Mouse (Mus musculus) forebrain, embryonic 16.5 days (tissue): ENCODE measurements around the gene Pole4. TPM values are rescaled to one million over a fixed set of nuclear protein-coding genes. Genes with fewer than 3 reads are reported as not detected.
"Not testable (repeated sequence)": the region's sequence is repeated elsewhere in the genome, so short reads cannot be mapped to it uniquely, and the experiment has no call there.

Experiments
- ATAC-seq: fragments of 200-750 bp; cut with Nextera tagmentation; 2 replicates; pipeline ENCODE4 v1.8.0; 2017; ENCODE audit warnings: mild to moderate bottlenecking, moderate library complexity
- H3K27ac ChIP-seq: fragments of 300-500 bp; sonication (generic); 2 replicates; pipeline ENCODE4 v1.5.1; 2014; ENCODE audit warnings: low read length, control low read depth
- H3K27me3 ChIP-seq: fragments of 300-500 bp; sonication (generic); replicated peaks from 2 replicates; pipeline ENCODE4 v1.6.1; 2014; ENCODE audit warnings: low read length; ENCODE audit not compliant: control insufficient read depth, insufficient read depth
- H3K36me3 ChIP-seq: fragments of 300-500 bp; sonication (generic); 2 replicates; pipeline ENCODE4 v1.6.1; 2014; ENCODE audit not compliant: control insufficient read depth, insufficient read depth
- H3K4me1 ChIP-seq: fragments of 300-500 bp; sonication (generic); replicated peaks from 2 replicates; pipeline ENCODE4 v1.6.1; 2014; ENCODE audit warnings: low read length; ENCODE audit not compliant: control insufficient read depth, insufficient read depth
- H3K4me2 ChIP-seq: fragments of 300-500 bp; sonication (generic); 2 replicates; pipeline ENCODE4 v1.6.1; 2014; ENCODE audit warnings: mild to moderate bottlenecking, low read length, control low read depth
- H3K4me3 ChIP-seq: fragments of 300-500 bp; sonication (generic); replicated peaks from 2 replicates; pipeline ENCODE4 v1.5.1; 2014; ENCODE audit warnings: mild to moderate bottlenecking, low read length, control low read depth
- H3K9ac ChIP-seq: fragments of 300-500 bp; sonication (generic); replicated peaks from 2 replicates; pipeline ENCODE4 v1.6.1; 2014; ENCODE audit warnings: low read depth, low read length, control low read depth
- H3K9me3 ChIP-seq: fragments of 300-500 bp; sonication (generic); 2 replicates; pipeline ENCODE4 v1.6.1; 2016; ENCODE audit warnings: low read length; ENCODE audit not compliant: control insufficient read depth
- WGBS: fragments of 180-500 bp; shearing (Covaris S2); extraction: QIAGEN DNeasy Blood & Tissue Kit; methylation state at CpG from one replicate; pipeline ENCODE4 v1.1.7; 2014; 5-methylcytosine and 5-hydroxymethylcytosine counted together
- polyA plus RNA-seq: library from polyadenylated mRNA; unstranded; fragments of >200 nt; fragmentation: Nextera tagmentation; extraction: Ambion mirVana; gene quantifications from 2 replicates; pipeline ENCODE4 v1.2.1, GENCODE M21; 2015

The Pole4 gene
- polyA plus RNA-seq, 1 experiment from 2014 or later = 107 TPM

DNA sequence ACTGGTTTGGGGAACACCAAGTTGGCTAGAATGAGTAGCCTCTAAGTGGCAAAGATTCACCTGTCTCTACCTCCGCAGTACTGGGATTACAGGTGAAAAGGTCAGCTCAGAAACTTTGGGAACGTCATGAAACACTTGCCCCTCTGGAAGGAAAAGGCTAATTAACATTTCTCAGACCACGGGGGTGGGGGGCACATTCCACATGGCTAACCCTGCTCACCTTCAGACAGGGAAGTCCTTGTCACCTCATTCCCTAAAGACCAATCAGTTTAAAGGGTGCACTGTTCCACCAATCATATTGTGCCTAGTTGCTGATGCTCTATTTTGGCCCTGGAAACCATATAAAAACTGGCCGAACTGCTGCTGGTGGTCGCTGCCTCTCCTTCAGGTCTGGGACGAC lies 3.9 kb downstream of the Pole4 start:
- WGBS = 75% methylated on average over 6 of the region's 6 CpGs
- Histone ChIP-seq H3K9ac (no peak overlapping the region), H3K27ac (no peak overlapping the region), H3K27me3 (no peaks in the 10 kb centered on the region), H3K4me2 (no peak overlapping the region), H3K9me3 (no peaks in the 10 kb centered on the region), H3K36me3 (no peaks in the 10 kb centered on the region), H3K4me3 (no peak overlapping the region), H3K4me1 (0 out of 2 replicates have a peak, but pooled peaks cover 4% of the 10 kb centered on the region)
- ATAC-seq = no peak

GRCm38 (mm10) chr6:82699831-82700230 lies 5.3 kb downstream of the Pole4 start:
- no peak for ATAC-seq
- Histone ChIP-seq H3K9me3 (no peaks in the 10 kb centered on the region), H3K4me1 (0 out of 2 replicates have a peak, but pooled peaks cover 4% of the 10 kb centered on the region), H3K36me3 (no peaks in the 10 kb centered on the region), H3K27me3 (no peaks in the 10 kb centered on the region), H3K27ac (no peak overlapping the region), H3K4me3 (no peak overlapping the region), H3K4me2 (no peak overlapping the region), H3K9ac (no peak overlapping the region)
- 17% methylated on average over 5 of the region's 5 CpGs for WGBS

- WGBS = 97% methylated on average over 3 of the region's 3 CpGs
- no peak overlapping the region for H3K4me2 ChIP-seq
- no peak overlapping the region for H3K27ac ChIP-seq
- H3K27me3 ChIP-seq = no peaks in the 10 kb centered on the region
- no peak overlapping the region for H3K9ac ChIP-seq
- 0 out of 2 replicates have a peak, but pooled peaks cover 4% of the 10 kb centered on the region for H3K4me1 ChIP-seq
- no peak for ATAC-seq
- H3K4me3 ChIP-seq = no peak overlapping the region
- no peaks in the 10 kb centered on the region for H3K36me3 ChIP-seq
- no peaks in the 10 kb centered on the region for H3K9me3 ChIP-seq
Measured at GRCm38 (mm10) chr6:82696736-82697135, 8.4 kb downstream of the Pole4 start.

DNA sequence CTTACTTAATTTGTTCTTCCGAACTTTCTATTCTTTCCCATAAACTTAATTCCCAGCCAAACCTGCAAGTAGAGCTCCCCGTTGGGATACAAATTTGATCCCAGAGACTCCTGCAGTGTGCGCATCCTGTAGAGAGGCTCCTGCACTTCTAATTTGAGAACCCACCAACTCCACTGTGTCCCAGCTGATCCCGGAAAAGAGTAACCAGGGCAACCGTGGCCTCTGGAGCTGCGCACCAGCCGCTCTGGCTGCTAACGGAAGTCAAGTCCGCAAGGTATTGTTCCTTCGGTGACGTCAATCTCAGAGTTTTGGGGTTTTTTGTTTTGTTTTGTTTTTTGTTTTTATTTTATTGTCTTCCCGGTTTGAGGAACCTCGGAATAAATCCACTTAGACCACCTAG lies 10.5 kb downstream of the Pole4 start:
- no peak overlapping the region for H3K27ac ChIP-seq
- H3K36me3 ChIP-seq = no peaks in the 10 kb centered on the region
- H3K9ac ChIP-seq = no peak overlapping the region
- 0 out of 2 replicates have a peak, but pooled peaks have one; percentile 40 for ATAC-seq
- 33% methylated on average over 13 of the region's 13 CpGs for WGBS
- no peak overlapping the region for H3K4me3 ChIP-seq
- H3K4me1 ChIP-seq = 0 out of 2 replicates have a peak, but pooled peaks cover under 1% of the 10 kb centered on the region
- no peaks in the 10 kb centered on the region for H3K9me3 ChIP-seq
- H3K4me2 ChIP-seq = no peak overlapping the region
- H3K27me3 ChIP-seq = no peaks in the 10 kb centered on the region

DNA sequence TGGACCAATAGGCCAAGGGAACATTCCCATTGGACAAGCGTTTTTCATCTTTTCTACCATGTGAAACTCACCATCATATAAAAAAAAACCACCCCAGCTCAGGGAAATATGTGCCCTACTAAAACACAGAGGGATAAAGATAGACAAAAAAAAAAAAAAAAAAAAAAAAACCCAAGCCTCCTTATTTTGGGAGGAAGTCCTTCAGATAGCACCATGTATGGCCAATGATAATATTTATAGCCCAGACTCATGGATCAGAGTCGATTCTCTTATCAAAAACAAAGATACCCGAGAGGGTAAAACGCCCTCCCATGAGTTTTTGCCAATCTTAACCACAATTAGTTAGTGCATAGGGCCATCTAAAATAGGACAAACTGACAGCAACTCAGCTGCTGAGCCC lies 15.7 kb downstream of the Pole4 start:
- no peaks in the 10 kb centered on the region for H3K9me3 ChIP-seq
- no peak overlapping the region for H3K9ac ChIP-seq
- H3K27me3 ChIP-seq = no peaks in the 10 kb centered on the region
- no peak overlapping the region for H3K27ac ChIP-seq
- H3K4me2 ChIP-seq = no peak overlapping the region
- ATAC-seq = no peak
- no peaks in the 10 kb centered on the region for H3K4me1 ChIP-seq
- WGBS = 86% methylated on average over 4 of the region's 4 CpGs
- H3K4me3 ChIP-seq = no peak overlapping the region
- no peaks in the 10 kb centered on the region for H3K36me3 ChIP-seq

DNA sequence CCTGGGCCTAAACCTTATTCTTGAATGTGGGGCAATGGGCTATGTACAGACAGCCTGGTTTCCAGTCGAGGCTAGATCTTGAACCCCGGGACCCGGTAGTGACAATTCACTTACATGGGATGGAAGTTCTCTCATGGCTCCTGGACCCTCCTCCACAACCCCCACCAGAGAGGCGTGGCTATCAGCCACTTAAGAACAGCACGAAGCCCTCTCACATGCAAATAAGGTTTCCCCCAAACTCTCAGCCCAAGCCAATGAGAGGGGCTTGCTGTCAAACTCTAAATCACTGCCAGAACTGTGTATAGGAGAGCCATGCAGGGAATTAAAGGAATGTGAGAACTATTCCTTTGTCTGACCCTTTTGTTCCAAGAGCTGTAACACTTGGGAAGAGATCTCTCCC lies 16.6 kb downstream of the Pole4 start:
- H3K4me3 ChIP-seq, ATAC-seq, H3K9ac ChIP-seq, H3K4me2 ChIP-seq, H3K27me3 ChIP-seq, H3K27ac ChIP-seq, H3K9me3 ChIP-seq, H3K4me1 ChIP-seq, H3K36me3 ChIP-seq: not testable (repeated sequence)
- WGBS = 43% methylated on average over 5 of the region's 5 CpGs

- Histone ChIP-seq H3K36me3 (no peaks in the 10 kb centered on the region), H3K4me3 (no peak overlapping the region), H3K4me1 (no peaks in the 10 kb centered on the region), H3K9me3 (no peaks in the 10 kb centered on the region), H3K27me3 (no peaks in the 10 kb centered on the region), H3K4me2 (no peak overlapping the region), H3K27ac (no peak overlapping the region), H3K9ac (no peak overlapping the region)
- ATAC-seq = no peak
Measured at GRCm38 (mm10) chr6:82684136-82684535, 21.0 kb downstream of the Pole4 start.

DNA sequence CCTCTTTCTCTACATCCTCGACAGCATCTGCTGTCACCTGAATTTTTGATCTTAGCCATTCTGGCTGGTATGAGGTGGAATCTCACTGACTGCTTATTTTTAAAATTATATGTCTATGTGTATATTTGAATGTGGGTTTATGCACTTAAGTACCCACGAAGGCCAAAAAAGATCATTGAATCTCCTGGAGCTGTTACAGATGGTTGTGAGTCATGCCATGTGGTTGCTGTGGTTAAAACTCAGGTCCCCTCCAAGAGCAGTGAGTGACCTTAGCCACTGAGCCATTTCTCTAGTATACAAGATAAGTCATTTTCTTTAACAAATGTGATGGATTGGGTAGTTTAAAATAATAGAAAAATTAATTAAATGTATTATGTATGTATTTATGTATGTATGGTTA lies 25.9 kb downstream of the Pole4 start:
- H3K27ac ChIP-seq, H3K4me1 ChIP-seq, H3K4me2 ChIP-seq, H3K4me3 ChIP-seq, H3K9me3 ChIP-seq, ATAC-seq, H3K9ac ChIP-seq, H3K36me3 ChIP-seq, H3K27me3 ChIP-seq: not testable (repeated sequence)
- 85% methylated on average over 2 of the region's 2 CpGs for WGBS

DNA sequence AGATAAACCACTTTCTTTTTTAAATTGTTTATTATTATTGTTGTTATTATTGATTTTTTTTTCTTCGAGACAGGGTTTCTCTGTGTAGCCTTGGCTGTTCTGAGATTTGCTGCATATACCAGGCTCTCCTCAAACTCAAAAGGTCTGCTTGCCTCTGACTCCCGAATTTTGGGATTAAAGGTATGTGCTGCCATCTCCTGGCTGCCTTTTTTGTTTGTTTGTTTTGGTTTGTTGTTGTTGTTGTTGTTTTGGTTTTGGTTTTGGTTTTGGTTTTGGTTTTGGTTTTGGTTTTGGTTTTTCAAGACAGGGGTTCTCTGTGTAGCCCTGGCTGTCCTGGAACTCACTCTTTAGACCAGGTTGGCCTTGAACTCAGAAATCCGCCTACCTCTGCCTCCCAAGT lies 27.5 kb downstream of the Pole4 start:
- not testable (repeated sequence) for H3K36me3 ChIP-seq, H3K4me1 ChIP-seq, H3K27me3 ChIP-seq, H3K9me3 ChIP-seq, ATAC-seq, H3K27ac ChIP-seq, H3K4me3 ChIP-seq, H3K4me2 ChIP-seq, H3K9ac ChIP-seq
- WGBS = 78% methylated on average over 3 of the region's 3 CpGs

DNA sequence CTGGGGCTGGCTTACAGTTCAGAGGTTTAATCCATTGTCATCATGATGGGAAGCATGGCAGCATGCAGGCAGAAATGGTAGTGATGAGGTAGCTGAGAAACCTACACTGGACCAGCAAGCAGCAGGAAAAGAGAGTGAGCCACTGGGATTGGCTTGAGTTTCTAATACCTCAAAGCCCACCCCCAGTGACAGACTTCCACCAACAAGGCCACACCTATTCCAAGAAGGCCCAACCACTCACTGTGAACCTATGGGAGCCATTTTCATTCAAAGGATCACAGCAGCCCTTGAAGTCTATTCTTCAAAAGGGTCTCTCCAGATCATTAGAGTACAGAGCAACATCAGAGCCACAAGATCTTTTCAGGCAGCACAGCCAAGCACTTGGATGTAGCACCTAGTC lies 38.7 kb downstream of the Pole4 start:
- Histone ChIP-seq H3K27me3 (no peaks in the 10 kb centered on the region), H3K27ac (no peak overlapping the region), H3K4me3 (no peak overlapping the region), H3K4me2 (no peak overlapping the region), H3K9ac (no peak overlapping the region), H3K4me1 (no peaks in the 10 kb centered on the region), H3K9me3 (no peaks in the 10 kb centered on the region; the same call in 1 of the 2 replicates), H3K36me3 (no peaks in the 10 kb centered on the region)
- ATAC-seq = no peak
